Mouse (Mus musculus) liver, embryonic 11.5 days (tissue): ENCODE measurements around the gene Lce1b. TPM values are rescaled to one million over a fixed set of nuclear protein-coding genes. Genes with fewer than 3 reads are reported as not detected.

Experiments
- ATAC-seq: fragments of 200-750 bp; cut with Nextera tagmentation; replicated peaks from 2 replicates; pipeline ENCODE4 v1.8.0; 2017; ENCODE audit warnings: moderate number of reproducible peaks, mild to moderate bottlenecking, moderate TSS enrichment, moderate library complexity; ENCODE audit not compliant: low FRiP score
- DNase-seq: peaks from one replicate; pipeline ENCODE4 v3.0.0-alpha.2; 2017; ENCODE audit warnings: low spot score
- H3K27ac ChIP-seq: fragments of 300-500 bp; sonication (generic); 2 replicates; pipeline ENCODE4 v1.5.1; 2014; ENCODE audit warnings: mild to moderate bottlenecking, low read depth, low read length, control low read depth
- H3K27me3 ChIP-seq: fragments of 300-500 bp; sonication (generic); replicated peaks from 2 replicates; pipeline ENCODE4 v1.6.1; 2014; ENCODE audit warnings: low read length, mixed read lengths; ENCODE audit not compliant: control insufficient read depth, insufficient read depth
- H3K36me3 ChIP-seq: fragments of 300-500 bp; sonication (generic); 2 replicates; pipeline ENCODE4 v1.6.1; 2014; ENCODE audit warnings: mild to moderate bottlenecking, low read length, moderate library complexity, mixed read lengths; ENCODE audit not compliant: control insufficient read depth, insufficient read depth
- H3K4me1 ChIP-seq: fragments of 300-500 bp; sonication (generic); replicated peaks from 2 replicates; pipeline ENCODE4 v1.6.1; 2014; ENCODE audit warnings: low read length, mixed read lengths; ENCODE audit not compliant: control insufficient read depth, insufficient read depth
- H3K4me2 ChIP-seq: fragments of 300-500 bp; sonication (generic); 2 replicates; pipeline ENCODE4 v1.6.1; 2014; ENCODE audit warnings: mild to moderate bottlenecking, control low read depth, moderate library complexity
- H3K4me3 ChIP-seq: fragments of 300-500 bp; sonication (generic); 2 replicates; pipeline ENCODE4 v1.5.1; 2014; ENCODE audit warnings: low read depth, low read length, control low read depth
- H3K9ac ChIP-seq: fragments of 300-500 bp; sonication (generic); 2 replicates; pipeline ENCODE4 v1.6.1; 2014; ENCODE audit warnings: low read depth, low read length, control low read depth
- H3K9me3 ChIP-seq: fragments of 300-500 bp; sonication (generic); 2 replicates; pipeline ENCODE4 v1.6.1; 2016; ENCODE audit warnings: low read length, inconsistent platforms, mixed read lengths; ENCODE audit not compliant: control insufficient read depth
- WGBS: fragments of 180-500 bp; shearing (Covaris S2); extraction: QIAGEN DNeasy Blood & Tissue Kit; methylation state at CpG from one replicate; pipeline ENCODE4 v1.1.7; 2014; 5-methylcytosine and 5-hydroxymethylcytosine counted together
- polyA plus RNA-seq: library from polyadenylated mRNA; unstranded; fragments of >200 nt; fragmentation: Nextera tagmentation; extraction: Ambion mirVana; gene quantifications from 2 replicates; pipeline ENCODE4 v1.2.1, GENCODE M21; 2014

The Lce1b gene
- polyA plus RNA-seq, 1 experiment from 2014 or later = not detected

DNA sequence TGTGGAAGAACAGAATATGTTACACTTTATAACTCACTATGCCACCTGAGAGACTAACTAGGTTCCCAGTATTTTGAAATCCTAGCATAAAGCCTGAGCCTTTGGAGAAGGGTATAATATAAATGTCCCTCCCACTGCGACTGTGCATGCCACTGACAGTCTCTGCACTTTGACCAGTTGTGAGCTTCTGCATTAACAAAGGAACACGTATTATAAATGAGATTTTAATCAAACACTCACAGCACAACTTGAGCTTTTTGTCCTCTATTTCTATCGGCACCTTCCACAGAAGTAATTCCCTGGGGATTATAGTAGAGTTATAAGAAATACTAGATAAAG lies 18.1 kb downstream of the Lce1b start:
- no peaks in the 10 kb centered on the region for H3K9me3 ChIP-seq
- H3K4me1 ChIP-seq = no peaks in the 10 kb centered on the region
- 77% methylated on average over 3 of the region's 3 CpGs for WGBS
- no peak for DNase-seq
- H3K36me3 ChIP-seq = no peaks in the 10 kb centered on the region
- no peaks in the 10 kb centered on the region for H3K27me3 ChIP-seq
- H3K9ac ChIP-seq = no peak overlapping the region
- no peak overlapping the region for H3K4me2 ChIP-seq
- no peak overlapping the region for H3K27ac ChIP-seq
- no peak for ATAC-seq
- no peak overlapping the region for H3K4me3 ChIP-seq

DNA sequence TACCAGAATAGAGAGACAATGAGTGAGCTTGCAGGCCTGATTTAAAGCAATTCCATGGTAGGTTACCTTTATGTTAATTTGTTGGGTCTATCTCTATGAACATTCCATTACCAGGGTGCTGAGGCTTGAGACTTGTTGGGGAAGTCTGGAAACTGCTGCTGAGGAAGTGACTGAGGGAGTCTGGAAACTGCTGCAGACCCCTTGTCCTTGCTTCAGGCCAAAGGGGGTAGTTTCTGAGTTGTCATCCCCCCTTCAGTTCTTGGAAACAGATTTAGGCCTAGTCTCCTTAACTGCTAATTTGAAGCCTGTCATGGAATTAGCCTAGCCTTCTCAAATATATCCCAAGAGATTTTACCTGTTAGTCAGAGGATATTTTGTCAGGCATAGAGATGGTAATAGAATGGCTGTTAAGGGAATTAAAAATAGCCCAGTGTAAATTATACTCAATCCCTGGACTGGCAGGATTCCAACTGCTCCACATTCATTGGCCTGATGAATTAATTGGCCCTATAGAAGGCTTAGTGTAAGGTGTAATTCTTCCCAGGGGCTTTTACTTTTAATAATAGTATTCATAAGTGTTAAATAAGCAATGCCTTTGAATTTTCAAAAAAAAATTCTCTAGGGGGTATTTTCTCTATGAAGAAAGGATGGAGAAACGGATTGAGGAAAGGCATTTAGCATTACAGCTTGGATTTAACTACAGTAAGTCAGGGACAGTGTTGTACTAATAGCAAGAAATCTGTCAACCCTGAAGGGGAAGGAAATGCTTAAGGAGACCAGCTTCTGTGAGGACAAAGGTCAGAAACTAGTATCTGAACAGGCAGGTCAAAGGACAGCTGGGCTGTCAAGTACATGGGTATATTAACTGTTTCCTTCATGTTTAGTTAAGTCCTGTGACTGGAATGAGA lies 18.7 kb downstream of the Lce1b start:
- Histone ChIP-seq H3K9me3 (no peaks in the 10 kb centered on the region), H3K36me3 (no peaks in the 10 kb centered on the region), H3K4me3 (no peak overlapping the region), H3K27me3 (no peaks in the 10 kb centered on the region), H3K4me2 (no peak overlapping the region), H3K27ac (no peak overlapping the region), H3K4me1 (no peaks in the 10 kb centered on the region), H3K9ac (no peak overlapping the region)
- 42% methylated on average over 1 of the region's 1 CpGs for WGBS
- DNase-seq (no peak), ATAC-seq (no peak)

DNA sequence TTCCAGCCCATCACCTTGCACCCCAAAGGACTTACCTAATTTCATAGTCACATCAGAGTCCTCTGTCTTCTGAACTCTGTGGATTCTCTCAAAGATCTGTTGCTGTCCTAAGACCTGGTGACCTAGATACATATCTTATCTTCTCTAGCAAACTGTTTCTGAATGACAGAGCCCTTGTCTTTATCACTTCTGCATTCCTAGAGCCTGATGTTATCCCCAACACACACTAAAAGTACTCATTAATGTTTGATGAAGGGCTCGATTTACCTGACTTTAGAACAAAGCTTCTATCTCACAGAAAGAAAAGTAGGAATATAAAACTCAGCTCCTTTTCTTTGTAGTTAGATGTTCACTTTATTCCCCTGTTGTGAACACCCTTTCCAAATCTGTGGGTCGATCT lies 35.2 kb downstream of the Lce1b start, which contains the start of gene Lce6a:
TSS of gene Lce6a (minus strand) at position 101 of the 400 bp plus-strand sequence.
- Histone ChIP-seq H3K4me3 (no peak within 1 kb of the TSS), H3K9ac (no peak within 1 kb of the TSS), H3K27me3 (no peaks in the 10 kb centered on the region), H3K4me1 (no peaks in the 10 kb centered on the region), H3K27ac (no peak within 1 kb of the TSS), H3K36me3 (no peaks in the 10 kb centered on the region), H3K4me2 (no peak within 1 kb of the TSS), H3K9me3 (no peaks in the 10 kb centered on the region)
- DNase-seq = no peak
- WGBS = 66% methylated on average over 2 of the region's 2 CpGs
- ATAC-seq = no peak

DNA sequence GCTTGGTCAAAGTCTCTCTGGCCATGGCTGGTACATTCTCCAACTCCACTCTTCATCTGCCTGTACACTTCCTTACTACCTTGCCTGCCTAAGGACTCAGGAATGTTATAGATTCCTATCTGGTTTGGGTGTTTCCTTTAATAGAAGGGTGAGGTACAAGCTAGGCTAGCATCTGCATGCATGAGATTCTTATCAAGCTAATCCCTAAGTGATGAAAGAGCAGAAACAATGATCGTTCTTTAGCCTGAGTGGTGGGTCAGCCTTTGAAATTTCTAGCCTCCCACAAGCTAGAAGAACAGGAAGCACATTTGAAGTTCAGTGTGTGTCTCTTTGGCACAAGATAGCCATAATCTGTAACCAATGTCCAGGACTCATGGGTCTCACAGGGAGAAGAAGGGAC lies 46.9 kb downstream of the Lce1b start:
- H3K4me3 ChIP-seq = no peak overlapping the region
- no peaks in the 10 kb centered on the region for H3K27me3 ChIP-seq
- H3K9me3 ChIP-seq = no peaks in the 10 kb centered on the region
- H3K4me1 ChIP-seq = no peaks in the 10 kb centered on the region
- no peak overlapping the region for H3K4me2 ChIP-seq
- H3K36me3 ChIP-seq = no peaks in the 10 kb centered on the region
- H3K27ac ChIP-seq = no peak overlapping the region
- no peak for ATAC-seq
- no peak for DNase-seq
- H3K9ac ChIP-seq = no peak overlapping the region
- 48% methylated on average over 1 of the region's 1 CpGs for WGBS

DNA sequence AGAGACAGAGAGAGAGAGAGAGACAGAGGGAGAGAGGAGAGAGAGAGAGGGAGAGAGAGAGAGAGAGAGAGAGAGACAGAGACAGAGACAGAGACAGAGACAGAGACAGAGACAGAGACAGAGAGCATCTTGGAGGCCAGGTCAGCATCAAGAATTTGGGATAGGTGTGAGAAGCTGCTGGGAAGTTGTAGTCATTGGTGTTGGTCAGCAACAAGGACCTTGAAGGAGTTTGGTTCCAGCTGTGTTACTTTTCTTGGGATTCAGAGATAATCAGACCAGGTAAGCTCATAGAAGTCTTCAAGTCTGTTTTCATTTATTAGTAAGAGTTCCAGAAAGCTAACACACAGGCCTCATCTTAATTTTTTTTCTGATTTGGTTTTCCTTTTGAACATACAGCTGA lies 49.3 kb downstream of the Lce1b start, which contains the start of gene 2210017I01Rik:
TSS of gene 2210017I01Rik (minus strand) at position 101 of the 400 bp plus-strand sequence.
- no peaks in the 10 kb centered on the region for H3K27me3 ChIP-seq
- no peak for ATAC-seq
- no peak for DNase-seq

More for the DNA sequence above, 49.3 kb downstream of the Lce1b start, which contains the start of gene 2210017I01Rik:
- Histone ChIP-seq H3K4me1 (no peaks in the 10 kb centered on the region), H3K36me3 (no peaks in the 10 kb centered on the region), H3K4me3 (no peak within 1 kb of the TSS), H3K4me2 (no peak within 1 kb of the TSS), H3K27ac (no peak within 1 kb of the TSS), H3K9me3 (no peaks in the 10 kb centered on the region), H3K9ac (no peak within 1 kb of the TSS)

Other genes starting within 250 kb of the Lce1b start
- gene Sprr2i, start 248.9 kb downstream of the Lce1b start, polyA plus RNA-seq = not detected in 2 replicates
- not detected in 2 replicates for gene Sprr2j-ps, start 238.8 kb downstream of the Lce1b start, polyA plus RNA-seq
- 7.2 and 9.1 TPM in 2 replicates for gene Gm9774, start 227.5 kb downstream of the Lce1b start, polyA plus RNA-seq
- gene Sprr2k, start 224.3 kb downstream of the Lce1b start, polyA plus RNA-seq = not detected in 2 replicates
- gene Sprr1b, start 218.1 kb downstream of the Lce1b start, polyA plus RNA-seq = not detected in 2 replicates
- not detected in 2 replicates for gene Sprr3, start 198.2 kb downstream of the Lce1b start, polyA plus RNA-seq
- gene Sprr1a, start 171.0 kb downstream of the Lce1b start, polyA plus RNA-seq = not detected in 2 replicates
- not detected in 2 replicates for gene Sprr4, start 156.4 kb downstream of the Lce1b start, polyA plus RNA-seq
- not detected in 2 replicates for gene 2310046K23Rik, start 122.4 kb downstream of the Lce1b start, polyA plus RNA-seq
- gene Ivl, start 83.2 kb downstream of the Lce1b start, polyA plus RNA-seq = 0.08 TPM in 1 of 2 replicates, not detected in the other
- gene Smcp, start 67.9 kb downstream of the Lce1b start, polyA plus RNA-seq = 0.22 TPM in 1 of 2 replicates, not detected in the other
- gene 2210017I01Rik, start 49.4 kb downstream of the Lce1b start, polyA plus RNA-seq = not detected in 2 replicates
- not detected in 2 replicates for gene Lce6a, start 35.3 kb downstream of the Lce1b start, polyA plus RNA-seq
- not detected in 2 replicates for gene Lce1a1, start 8.6 kb downstream of the Lce1b start, polyA plus RNA-seq
- gene Lce1a2, start 13.4 kb upstream of the Lce1b start, polyA plus RNA-seq = not detected in 2 replicates
- not detected in 2 replicates for gene Lce1c, start 22.3 kb upstream of the Lce1b start, polyA plus RNA-seq
- gene Lce1d, start 30.3 kb upstream of the Lce1b start, polyA plus RNA-seq = not detected in 2 replicates
- gene Lce1e, start 52.1 kb upstream of the Lce1b start, polyA plus RNA-seq = not detected in 2 replicates
- not detected in 2 replicates for gene Lce1f, start 63.4 kb upstream of the Lce1b start, polyA plus RNA-seq
- gene Gm38119, start 82.2 kb upstream of the Lce1b start, polyA plus RNA-seq = not detected in 2 replicates
- not detected in 2 replicates for gene Lce1g, start 95.4 kb upstream of the Lce1b start, polyA plus RNA-seq
- gene Lce1h, start 108.1 kb upstream of the Lce1b start, polyA plus RNA-seq = not detected in 2 replicates
- not detected in 2 replicates for gene Lce1i, start 122.0 kb upstream of the Lce1b start, polyA plus RNA-seq
- gene Lce1j, start 133.6 kb upstream of the Lce1b start, polyA plus RNA-seq = not detected in 2 replicates
- not detected in 2 replicates for gene Lce1k, start 151.0 kb upstream of the Lce1b start, polyA plus RNA-seq
- not detected in 2 replicates for gene Kprp, start 170.3 kb upstream of the Lce1b start, polyA plus RNA-seq
- not detected in 2 replicates for gene Lce1l, start 194.4 kb upstream of the Lce1b start, polyA plus RNA-seq
- not detected in 2 replicates for gene 2310050C09Rik, start 213.3 kb upstream of the Lce1b start, polyA plus RNA-seq